Comparison of ENCODE assay signal across 8 mouse cellular contexts in the genomic region with DNA sequence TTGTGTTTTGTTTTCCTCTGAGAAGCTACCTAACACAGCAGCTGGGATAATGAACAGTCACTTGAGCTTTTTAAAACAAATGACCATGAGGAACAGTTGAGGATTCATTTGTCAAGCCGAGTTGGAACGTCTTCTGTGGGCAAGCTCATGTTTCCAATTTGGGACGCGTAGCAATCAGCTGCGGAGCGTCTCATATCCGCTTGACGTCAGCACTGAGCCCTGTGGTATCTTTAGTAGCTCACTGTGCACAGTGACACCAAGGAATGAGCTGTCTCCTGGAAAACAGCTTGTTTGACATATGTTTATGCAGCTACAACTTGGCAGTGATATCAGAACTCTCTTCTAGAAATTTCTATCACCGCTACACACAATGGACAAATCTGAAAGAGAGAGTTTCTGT. TPM values are rescaled to one million over a fixed set of nuclear protein-coding genes. Genes with fewer than 3 reads are reported as not detected.
DNase-seq lines count a peak whose midpoint lies in the region; ATAC-seq lines count a peak whose summit lies in the region.

No protein-coding gene starts in this region.

- intact Hi-C loops in heart, postnatal 36 days (cut with DNase I), result loop anchor here (2.0 kb wide), 1 partner anchor 59 kb away; a partner anchor contains a TSS
- intact Hi-C loops in left cerebral cortex, postnatal 14 days (cut with DNase I), result loop anchor here (5.0 to 10.0 kb wide), 2 partner anchors 61 to 709 kb away; a partner anchor contains a TSS

- peak; percentile 52 for DNase-seq in Muller cell, postnatal 12 days (ENCODE audit: inconsistent ontology term)
- DNase-seq in adrenal gland, postnatal 36 days, result peak; percentile 68
- DNase-seq in frontal cortex, adult 2 months (ENCODE audit: extremely low spot score in 1 of 2, low spot score in 1 of 2), result peak; percentile 85 to 87
- DNase-seq in heart, postnatal 36 days, result peak; percentile 66 to 69
- peak; percentile 81 to 88 for DNase-seq in left cerebral cortex, postnatal 14 days (ENCODE audit: low spot score in 2 of 2)
- peak; percentile 94 for DNase-seq in telencephalon, adult 2 months (ENCODE audit: low read depth, low spot score)
- DNase-seq in testis, postnatal 10 days (ENCODE audit: low spot score), result no peak

- no peak for ATAC-seq in inflammation-experienced regulatory T-cells, adult 6 months

RNA-seq across cellular contexts. Expression of a gene that starts 25.4 kb away (rescaled TPM):
- total RNA-seq in adrenal gland, postnatal 36 days (2021), result 10 to 100 TPM; 33.8 to 39.0 TPM
- polyA plus RNA-seq in frontal cortex, adult 2 months (2012; rRNA removed), result 37.9 and 38.1 TPM in 2 replicates
- 10 to 100 TPM; 72.1 to 74.7 TPM for total RNA-seq in heart, postnatal 36 days (2021)
- 10 to 100 TPM; 23.8 to 26.5 TPM for total RNA-seq in left cerebral cortex, postnatal 14 days (2021)
- 1 to 10 TPM; 3.0 to 5.1 (median 5.0) TPM for polyA plus RNA-seq in inflammation-experienced regulatory T-cells, adult 6 months (2017; shearing (Covaris generic))

RNA-seq across cellular contexts. Expression of a gene that starts 35.5 kb away (rescaled TPM):
- total RNA-seq in adrenal gland, postnatal 36 days (2021), result 10 to 100 TPM; 29.2 to 77.1 TPM
- polyA plus RNA-seq in frontal cortex, adult 2 months (2012; rRNA removed), result 2.8 and 3.2 TPM in 2 replicates
- under 1 TPM; 0.33 TPM for total RNA-seq in heart, postnatal 36 days (2021)
- total RNA-seq in left cerebral cortex, postnatal 14 days (2021), result under 1 TPM; 0.57 to 0.75 TPM
- polyA plus RNA-seq in inflammation-experienced regulatory T-cells, adult 6 months (2017; shearing (Covaris generic)), result 1 to 10 TPM in 1 of 3 experiments, under 1 TPM in 1, not detected in 1; 0.36 to 1.1 TPM

RNA-seq across cellular contexts. Expression of a gene that starts 58.5 kb away (rescaled TPM):
- 10 to 100 TPM; 78.1 to 93.7 TPM for total RNA-seq in adrenal gland, postnatal 36 days (2021)
- polyA plus RNA-seq in frontal cortex, adult 2 months (2012; rRNA removed), result 39.7 and 42.3 TPM in 2 replicates
- total RNA-seq in heart, postnatal 36 days (2021), result 10 to 100 TPM; 77.4 to 84.9 TPM
- total RNA-seq in left cerebral cortex, postnatal 14 days (2021), result 10 to 100 TPM; 91.6 to 95.2 TPM
- 10 to 100 TPM; 12.8 to 16.2 (median 15.6) TPM for polyA plus RNA-seq in inflammation-experienced regulatory T-cells, adult 6 months (2017; shearing (Covaris generic))

Comparison
In these comparisons a context has a peak if more than half of its experiments do, and no peak if none do; other contexts are left out.
1. RNA of a gene that starts 35.5 kb away (total RNA-seq): 29.2 to 77.1 TPM in adrenal gland, postnatal 36 days; 0.57 to 0.75 TPM in left cerebral cortex, postnatal 14 days and 0.33 TPM in heart, postnatal 36 days; every median in the first group is over 10 times any median in the second.